Mouse (Mus musculus) liver, adult 2 months (tissue): Measurements from ENCODE around the gene Sarm1. TPM values are rescaled to one million over a fixed set of nuclear protein-coding genes. Genes with fewer than 3 reads are reported as not detected.

Experiments
- DNase-seq: peaks from one replicate; pipeline ENCODE4 v3.0.0-alpha.2; 2011; ENCODE audit warnings: low read depth, low spot score; ENCODE audit errors: extremely low read depth
- H3K27ac ChIP-seq: fragments of 200-500 bp; replicated peaks from 2 replicates; pipeline ENCODE4 v1.5.1; 2012; ENCODE audit warnings: low read depth, mild to moderate bottlenecking, control low read depth, inconsistent platforms, low read length; ENCODE audit not compliant: insufficient read depth
- H3K27me3 ChIP-seq: fragments of 200-500 bp; 2 replicates; pipeline ENCODE4 v1.6.1; 2012; ENCODE audit warnings: mild to moderate bottlenecking, moderate library complexity, low read length, inconsistent platforms; ENCODE audit not compliant: control insufficient read depth, insufficient read depth
- H3K36me3 ChIP-seq: fragments of 200-500 bp; 2 replicates; pipeline ENCODE4 v1.6.1; 2012; ENCODE audit warnings: low read length, inconsistent platforms; ENCODE audit not compliant: control insufficient read depth, insufficient read depth
- H3K4me1 ChIP-seq: fragments of 200-500 bp; 2 replicates; pipeline ENCODE4 v1.6.1; 2011; ENCODE audit warnings: low read length; ENCODE audit not compliant: control insufficient read depth, insufficient read depth
- H3K4me3 ChIP-seq: fragments of 200-500 bp; 2 replicates; pipeline ENCODE4 v1.5.1; 2011; ENCODE audit warnings: low read depth, mild to moderate bottlenecking, control low read depth, low read length, moderate library complexity; ENCODE audit not compliant: insufficient read depth
- H3K79me2 ChIP-seq: fragments of 200-500 bp; 2 replicates; pipeline ENCODE4 v1.6.1; 2012; ENCODE audit warnings: inconsistent platforms, mild to moderate bottlenecking, low read length, moderate library complexity; ENCODE audit not compliant: control insufficient read depth, insufficient read depth
- H3K9ac ChIP-seq: fragments of 200-500 bp; 2 replicates; pipeline ENCODE4 v1.6.1; 2012; ENCODE audit warnings: low read depth, mild to moderate bottlenecking, control low read depth, inconsistent platforms, low read length
- CTCF ChIP-seq: fragments of 200-500 bp; IDR thresholded peaks from 2 replicates; pipeline ENCODE4 v1.5.1; 2011; ENCODE audit warnings: low read depth, low read length, control low read depth
- POLR2A ChIP-seq: fragments of 200-500 bp; IDR thresholded peaks from 2 replicates; pipeline ENCODE4 v1.6.1; 2011; ENCODE audit warnings: low read length, control low read depth; ENCODE audit not compliant: insufficient read depth; ENCODE audit errors: extremely low read depth
- WGBS: fragments of 180-500 bp; shearing (Covaris S2); methylation state at CpG from one replicate; pipeline ENCODE4 v1.1.7; 2018; 5-methylcytosine and 5-hydroxymethylcytosine counted together
- polyA plus RNA-seq: library from polyadenylated mRNA; depleted of rRNA; stranded (reverse); fragments of >200 nt; gene quantifications from 2 replicates; pipeline ENCODE4 v1.2.3, GENCODE M21; 2012
- total RNA-seq: library from RNA; depleted of rRNA; stranded (reverse); fragments of >200 nt; gene quantifications from 2 replicates; pipeline ENCODE4 v1.2.3, GENCODE M21; 2014

Gene Sarm1
- total and polyA plus RNA-seq, 2 experiments = 0.09 to 0.21 TPM

DNA sequence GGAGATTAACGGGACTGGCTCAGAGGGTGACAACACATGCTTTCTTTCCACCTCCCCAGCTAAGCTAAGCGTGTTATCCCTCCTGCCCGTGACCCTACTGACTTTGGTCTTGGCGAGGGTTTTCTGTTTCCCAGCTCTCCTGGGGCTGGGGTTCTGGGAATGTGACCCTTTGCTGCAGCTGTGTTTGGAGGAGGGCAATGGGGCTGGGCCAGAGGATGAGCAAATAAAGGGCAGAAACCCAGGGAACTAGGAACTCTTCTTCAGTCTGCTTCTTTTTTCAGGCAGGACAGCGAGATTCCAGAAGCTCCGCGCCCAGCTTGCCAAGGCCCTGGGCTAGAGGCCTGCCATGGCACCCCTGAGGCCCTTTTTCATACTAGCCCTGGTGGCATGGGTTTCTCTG, 1.4 kb upstream of the Sarm1 start, which contains the start of gene Vtn:
Gene Vtn, plus strand, starts transcription at position 88 of the 400 bp plus-strand sequence.
- H3K4me3 ChIP-seq = peak within 1 kb of the TSS; percentile 89
- TF ChIP-seq POLR2A (peak; percentile 92), CTCF (no peak)
- H3K4me1 ChIP-seq = peaks cover 17% of the 10 kb centered on the region
- H3K27ac ChIP-seq = peak within 1 kb of the TSS; percentile 95
- DNase-seq = peak; percentile 97
- peaks cover 7% of the 10 kb centered on the region for H3K36me3 ChIP-seq
- peak within 1 kb of the TSS; percentile 80 for H3K9ac ChIP-seq
- peaks cover 13% of the 10 kb centered on the region; the same call in 1 of the 2 replicates for H3K79me2 ChIP-seq
- 11% methylated on average over 7 of the region's 7 CpGs for WGBS
- no peaks in the 10 kb centered on the region for H3K27me3 ChIP-seq

DNA sequence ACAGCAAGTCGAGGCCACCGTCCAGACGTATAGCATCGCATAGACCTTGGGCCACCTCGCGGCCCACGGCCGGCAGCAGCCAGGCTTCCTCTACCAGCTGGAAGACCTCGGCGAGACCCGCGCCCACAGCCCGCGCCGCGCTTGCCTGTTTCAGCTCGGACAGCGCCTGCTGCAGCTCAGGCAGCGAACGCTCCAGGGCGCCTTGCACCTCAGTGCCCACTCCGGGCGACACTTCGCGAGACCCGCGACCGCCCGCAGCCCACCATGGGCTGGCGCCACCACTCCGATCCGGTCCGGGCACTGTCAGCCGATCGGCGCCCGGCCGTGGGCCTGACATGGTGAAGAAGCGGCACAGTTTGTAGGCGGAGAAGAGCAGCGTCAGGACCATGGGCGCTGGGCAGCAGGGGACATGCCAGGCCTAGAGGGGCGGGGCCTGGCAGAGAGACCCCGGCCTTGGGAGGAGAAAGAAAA, 448 bp downstream of the Sarm1 start:
- H3K4me1 ChIP-seq = peaks cover 9% of the 10 kb centered on the region; the same call in 1 of the 2 replicates
- TF ChIP-seq CTCF = no peak
- no peak for TF ChIP-seq POLR2A
- no peak overlapping the region for H3K27ac ChIP-seq
- no peak for DNase-seq
- peak overlapping the region; percentile 27; the same call in 1 of the 2 replicates for H3K4me3 ChIP-seq
- peaks cover 5% of the 10 kb centered on the region for H3K36me3 ChIP-seq
- peaks cover 13% of the 10 kb centered on the region; the same call in 1 of the 2 replicates for H3K79me2 ChIP-seq
- no peaks in the 10 kb centered on the region for H3K27me3 ChIP-seq
- 9% methylated on average over 43 of the region's 44 CpGs for WGBS
- H3K9ac ChIP-seq = no peak overlapping the region; the same call in 1 of the 2 replicates

DNA sequence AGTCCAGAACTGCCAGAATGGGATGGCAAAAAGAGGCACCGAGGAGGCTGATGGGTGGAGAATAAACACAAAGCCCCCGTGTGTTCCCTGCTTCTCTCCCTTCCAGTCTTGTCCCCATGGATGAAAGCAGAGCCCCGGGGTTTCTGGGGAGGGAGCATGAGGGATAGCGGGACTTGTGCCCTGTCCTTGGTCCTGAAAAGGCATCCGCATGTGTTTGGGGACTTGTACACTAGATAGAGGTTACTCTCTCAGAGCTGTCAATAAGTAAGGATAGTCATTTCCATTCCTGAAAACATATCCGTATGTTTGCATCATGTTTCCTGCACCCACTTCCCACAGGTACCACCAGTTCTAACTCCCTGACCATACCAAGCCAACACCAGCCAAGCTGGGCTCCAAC, 1.6 kb downstream of the Sarm1 start:
- Histone ChIP-seq H3K27me3 (no peaks in the 10 kb centered on the region), H3K9ac (no peak overlapping the region), H3K36me3 (no peaks in the 10 kb centered on the region), H3K4me1 (peaks cover 4% of the 10 kb centered on the region; the same call in 1 of the 2 replicates), H3K79me2 (peaks cover 13% of the 10 kb centered on the region; the same call in 1 of the 2 replicates), H3K27ac (no peak overlapping the region), H3K4me3 (no peak overlapping the region)
- WGBS = 12% methylated on average over 6 of the region's 6 CpGs
- TF ChIP-seq POLR2A (no peak), CTCF (no peak)
- no peak for DNase-seq

DNA sequence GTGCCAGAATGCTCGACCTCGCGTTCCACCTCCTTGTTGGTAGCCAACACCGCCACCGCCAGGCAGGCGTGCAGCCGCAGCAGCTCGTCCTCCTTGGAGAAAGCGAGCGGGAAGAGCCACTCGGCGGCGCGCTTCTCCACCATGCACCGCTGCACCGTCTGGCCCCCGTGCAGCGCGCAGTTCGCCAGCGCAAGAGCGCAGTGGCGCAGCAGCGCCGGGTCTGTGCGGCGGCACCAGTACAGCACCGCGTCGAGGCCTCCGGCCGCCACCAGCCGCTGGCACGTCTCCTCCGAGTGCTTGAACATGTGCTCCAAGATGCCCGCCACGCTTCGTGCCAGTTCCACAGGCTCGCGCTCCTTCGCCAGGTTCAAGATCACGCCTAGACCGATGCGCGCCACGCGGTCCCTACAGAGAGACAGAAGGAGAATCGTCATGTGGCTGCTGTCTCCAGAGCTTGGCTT, 6.7 kb downstream of the Sarm1 start:
- 10% methylated on average over 48 of the region's 48 CpGs for WGBS
- H3K4me1 ChIP-seq = peaks cover 5% of the 10 kb centered on the region; the same call in 1 of the 2 replicates
- peak overlapping the region; percentile 24; the same call in 1 of the 2 replicates for H3K4me3 ChIP-seq
- no peaks in the 10 kb centered on the region for H3K79me2 ChIP-seq
- peaks cover 3% of the 10 kb centered on the region; the same call in 1 of the 2 replicates for H3K27me3 ChIP-seq
- H3K27ac ChIP-seq = no peak overlapping the region
- H3K9ac ChIP-seq = no peak overlapping the region
- TF ChIP-seq POLR2A (no peak), CTCF (peak; percentile 74)
- H3K36me3 ChIP-seq = no peaks in the 10 kb centered on the region
- peak; percentile 50 for DNase-seq

DNA sequence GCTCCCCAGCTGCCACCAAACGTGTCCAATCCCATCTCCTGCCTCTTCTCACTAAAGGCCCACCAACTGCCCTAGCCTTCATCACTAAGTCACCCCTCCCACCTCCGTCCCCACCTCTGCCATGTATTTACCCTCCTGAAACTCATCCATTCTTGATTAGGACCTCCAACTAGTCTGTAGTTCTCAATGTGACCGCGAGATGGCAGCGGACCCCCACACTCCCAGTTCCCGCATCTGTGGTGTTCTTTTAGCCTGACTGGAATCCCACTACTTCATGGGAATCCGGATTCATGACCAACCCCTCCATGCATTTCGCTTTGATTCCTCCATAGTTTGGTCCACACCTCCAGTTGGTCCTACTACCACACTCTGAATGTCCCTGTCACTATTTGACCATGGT, 9.4 kb downstream of the Sarm1 start:
- H3K4me1 ChIP-seq = peaks cover 5% of the 10 kb centered on the region; the same call in 1 of the 2 replicates
- H3K27me3 ChIP-seq = peaks cover 5% of the 10 kb centered on the region; the same call in 1 of the 2 replicates
- peak; percentile 43 for DNase-seq
- no peak overlapping the region for H3K27ac ChIP-seq
- no peak overlapping the region for H3K4me3 ChIP-seq
- whole genome bisulfite sequencing = 4% methylated on average over 8 of the region's 8 CpGs
- H3K9ac ChIP-seq = no peak overlapping the region
- no peaks in the 10 kb centered on the region for H3K79me2 ChIP-seq
- H3K36me3 ChIP-seq = no peaks in the 10 kb centered on the region
- TF ChIP-seq POLR2A = no peak
- TF ChIP-seq CTCF = peak; percentile 93

DNA sequence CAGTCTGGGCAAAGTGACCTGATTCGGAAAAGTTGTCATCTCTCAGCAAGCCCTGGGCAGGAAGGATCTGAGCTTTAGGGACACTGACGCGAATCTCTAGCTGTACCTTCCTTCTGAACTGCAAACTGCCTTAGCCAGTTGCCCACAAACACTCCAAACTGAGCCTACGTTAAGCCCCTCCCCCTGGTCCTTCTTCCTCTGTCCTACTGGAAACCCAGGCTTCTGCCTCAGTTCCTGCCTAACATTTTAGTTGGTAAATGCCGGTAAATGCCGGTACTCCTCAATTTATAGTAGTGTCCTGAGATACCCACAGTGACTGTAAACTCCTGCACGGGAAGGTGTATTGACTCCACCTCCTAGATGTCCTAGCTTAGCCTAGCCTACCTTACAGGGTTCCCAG, 13.9 kb downstream of the Sarm1 start:
- H3K27me3 ChIP-seq = peaks cover 6% of the 10 kb centered on the region; the same call in 1 of the 2 replicates

More for the DNA sequence above, 13.9 kb downstream of the Sarm1 start:
- 58% methylated on average over 7 of the region's 7 CpGs for WGBS
- no peaks in the 10 kb centered on the region for H3K36me3 ChIP-seq
- TF ChIP-seq CTCF = no peak
- no peak for TF ChIP-seq POLR2A
- no peak overlapping the region for H3K9ac ChIP-seq
- H3K79me2 ChIP-seq = no peaks in the 10 kb centered on the region
- no peak for DNase-seq
- no peak overlapping the region for H3K4me3 ChIP-seq
- no peaks in the 10 kb centered on the region for H3K4me1 ChIP-seq
- no peak overlapping the region for H3K27ac ChIP-seq
